Mouse (Mus musculus) liver, adult (tissue): ENCODE results near the gene L1td1.

Experiments
- GATA4 ChIP-seq: IDR thresholded peaks from 2 replicates; pipeline ENCODE4 v1.6.1; 2014; ENCODE audit warnings: mild to moderate bottlenecking, low read length; ENCODE audit not compliant: insufficient replicate concordance

The L1td1 gene

DNA sequence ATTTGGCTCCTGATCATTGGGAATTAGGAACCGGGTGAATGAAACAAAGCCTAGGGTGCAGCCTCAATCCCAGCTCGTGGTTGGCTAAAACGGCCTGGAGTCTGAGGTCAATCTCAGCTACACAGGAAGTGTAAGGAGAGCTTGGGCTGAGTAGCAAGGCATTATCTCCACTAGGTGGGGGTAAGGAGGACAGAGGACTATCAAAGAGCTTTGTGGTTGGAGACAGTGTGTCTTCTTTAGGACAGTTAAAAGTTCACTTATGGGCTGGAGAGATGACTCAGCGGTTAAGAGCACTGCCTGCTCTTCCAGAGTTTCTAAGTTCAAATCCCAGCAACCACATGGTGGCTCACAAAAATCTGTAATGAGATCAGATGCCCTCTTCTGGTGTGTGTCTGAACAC lies 1.1 kb upstream of the L1td1 start:
- no peak for TF ChIP-seq GATA4

DNA sequence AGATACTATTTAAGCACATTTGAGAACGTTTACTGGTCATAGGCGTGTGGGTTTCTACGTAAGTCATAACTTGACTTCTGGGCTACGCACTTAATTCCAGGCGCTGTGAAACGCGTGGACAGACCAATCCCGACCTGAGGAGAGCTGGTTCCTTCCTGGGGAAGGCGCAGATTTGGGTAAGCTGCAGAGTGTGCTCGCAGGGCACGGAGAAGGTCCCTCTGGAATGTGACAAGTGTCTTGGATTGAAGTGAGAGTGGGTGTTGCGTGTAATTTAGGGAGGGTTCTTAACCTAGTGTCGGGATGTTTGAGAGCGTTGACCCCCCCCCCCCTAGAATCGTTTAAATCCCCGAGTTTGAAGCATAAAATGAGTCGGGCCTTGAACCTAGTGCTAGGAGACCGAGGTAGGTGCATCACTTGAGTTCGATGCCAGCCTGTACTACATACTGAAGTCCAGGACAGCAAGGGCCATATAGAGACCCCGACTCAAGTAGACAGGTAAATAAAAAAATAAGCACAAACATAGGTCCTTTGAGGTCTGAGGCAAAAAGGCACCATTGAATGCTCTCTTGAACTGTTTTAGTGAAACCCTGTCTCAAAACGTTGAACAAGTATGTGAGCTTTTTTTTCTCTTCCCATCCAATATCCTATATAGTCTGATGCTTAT lies 893 bp downstream of the L1td1 start:
- TF ChIP-seq GATA4: no peak

DNA sequence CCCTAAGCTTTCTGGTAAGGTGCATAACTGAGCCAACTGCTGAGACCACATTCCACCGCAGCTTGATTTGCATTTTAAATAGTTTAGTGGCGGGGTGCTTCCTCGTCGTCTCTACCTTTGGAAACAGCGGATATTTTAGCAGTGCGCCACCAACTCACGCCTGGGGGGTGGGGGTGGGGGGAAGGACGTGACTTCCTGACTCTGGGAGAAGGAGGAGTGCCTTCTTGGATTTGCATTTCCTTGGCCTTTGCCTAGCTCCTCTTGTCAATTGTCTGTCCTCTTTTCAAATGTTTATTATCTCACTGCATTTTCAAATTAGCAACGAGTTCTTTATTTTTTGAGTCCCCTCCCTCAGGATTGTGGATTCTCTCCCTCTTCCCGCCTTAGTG lies 1.4 kb downstream of the L1td1 start:
- no peak for TF ChIP-seq GATA4

DNA sequence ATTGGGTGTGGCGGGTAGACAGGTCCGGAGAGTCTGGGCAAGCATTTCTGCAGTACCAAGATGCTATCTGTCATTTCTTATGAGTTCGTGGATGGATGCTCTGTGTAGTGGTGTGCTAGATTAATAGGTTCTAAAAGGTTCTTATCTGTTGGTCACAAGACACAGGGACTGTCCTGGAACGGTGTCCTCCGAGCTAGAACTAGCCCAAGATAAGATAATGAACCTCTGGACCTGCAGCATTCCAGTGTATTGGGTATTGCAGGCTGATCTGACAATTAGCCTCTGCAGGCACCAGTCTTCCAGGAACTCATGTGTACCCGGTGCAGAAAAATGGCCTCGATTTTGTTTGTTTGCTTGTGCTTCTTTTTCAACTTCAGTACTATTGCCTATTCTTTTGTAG lies 2.2 kb downstream of the L1td1 start:
- no peak for TF ChIP-seq GATA4

DNA sequence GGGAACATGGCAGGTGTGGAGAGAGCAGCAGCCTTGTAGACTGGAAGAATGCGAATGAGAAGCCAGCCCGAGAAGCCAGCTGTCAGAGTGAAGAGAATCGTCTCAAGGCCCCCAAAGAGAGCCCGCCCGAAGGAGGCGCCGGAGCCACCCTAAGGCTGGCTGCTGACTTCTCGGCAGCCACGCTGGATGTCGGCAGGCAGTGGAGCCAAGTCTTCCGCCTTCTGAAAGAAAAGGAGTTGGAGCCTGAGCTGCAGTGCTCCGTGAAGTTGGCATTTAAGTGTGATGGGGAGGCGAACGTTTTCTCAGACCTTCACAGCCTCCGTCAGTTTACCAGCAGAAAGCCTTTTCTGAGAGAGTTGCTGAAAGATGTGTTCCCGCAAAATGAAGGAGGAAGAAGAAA lies 7.1 kb downstream of the L1td1 start:
- no peak for TF ChIP-seq GATA4

DNA sequence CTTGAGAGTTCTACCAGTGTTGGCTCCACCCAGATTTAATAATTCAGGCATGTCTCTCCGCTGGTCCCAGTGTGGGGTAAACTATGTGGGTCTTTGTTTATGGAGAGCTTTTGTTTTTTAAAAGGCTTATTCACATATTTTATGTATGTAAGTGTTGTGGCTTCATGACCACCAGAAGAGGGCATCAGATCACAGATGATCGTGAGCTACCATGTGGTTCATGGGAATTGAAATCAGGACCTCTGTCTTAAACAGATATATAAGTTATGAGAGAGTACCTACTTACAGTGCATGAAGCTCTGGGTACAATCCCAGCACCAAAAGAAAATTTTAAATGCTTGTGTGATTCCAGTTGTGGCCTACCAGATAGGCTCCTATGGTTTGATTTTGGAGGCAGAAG lies 13.2 kb downstream of the L1td1 start:
- no peak for TF ChIP-seq GATA4

DNA sequence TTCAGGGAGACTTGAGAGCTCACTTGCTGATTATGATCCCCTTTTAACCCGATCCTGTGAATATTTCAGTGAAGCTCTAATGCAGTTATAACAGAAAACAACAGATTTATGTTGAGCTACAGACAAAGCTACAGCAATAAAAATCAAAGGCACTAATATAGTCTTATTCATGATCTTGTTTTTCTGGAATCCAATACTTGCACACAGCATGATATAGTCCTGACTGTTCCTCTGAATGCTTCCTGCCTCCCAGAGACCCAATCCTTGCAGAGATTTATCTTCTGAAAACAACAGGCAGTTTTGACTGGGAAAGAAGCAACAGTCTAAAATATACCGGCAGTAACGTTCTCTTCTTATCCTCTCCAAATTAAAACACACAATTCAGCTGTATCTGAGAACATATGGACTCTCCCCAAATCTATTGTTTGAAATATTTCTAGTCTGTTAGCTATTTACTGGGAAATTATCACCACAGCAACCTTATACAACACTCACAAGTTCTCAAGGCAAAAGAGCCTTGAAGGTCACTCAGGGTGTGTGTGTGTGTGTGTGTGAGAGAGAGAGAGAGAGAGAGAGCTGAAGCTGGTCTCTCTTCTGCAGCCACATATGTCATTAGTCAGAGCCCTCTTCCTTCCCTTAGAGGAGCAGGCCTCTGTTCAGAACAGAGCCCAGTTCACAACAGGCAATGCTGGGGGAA lies 16.8 kb downstream of the L1td1 start:
- no peak for TF ChIP-seq GATA4

DNA sequence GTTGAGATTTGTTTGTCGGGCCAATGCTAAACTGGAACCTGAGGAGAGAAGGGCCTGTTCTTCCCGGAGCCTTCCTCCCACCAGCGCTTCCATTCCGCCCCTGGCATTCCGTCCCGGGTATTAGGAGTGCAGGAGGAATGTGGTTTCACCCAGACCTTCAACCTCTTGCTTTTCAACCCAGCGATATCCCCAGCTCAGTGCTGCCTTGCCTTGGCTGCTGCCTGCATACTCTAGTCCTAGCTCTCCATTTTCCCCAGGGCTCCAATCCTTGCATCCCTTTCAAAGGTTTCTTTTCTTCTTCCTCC lies 17.3 kb downstream of the L1td1 start:
- TF ChIP-seq GATA4: no peak

DNA sequence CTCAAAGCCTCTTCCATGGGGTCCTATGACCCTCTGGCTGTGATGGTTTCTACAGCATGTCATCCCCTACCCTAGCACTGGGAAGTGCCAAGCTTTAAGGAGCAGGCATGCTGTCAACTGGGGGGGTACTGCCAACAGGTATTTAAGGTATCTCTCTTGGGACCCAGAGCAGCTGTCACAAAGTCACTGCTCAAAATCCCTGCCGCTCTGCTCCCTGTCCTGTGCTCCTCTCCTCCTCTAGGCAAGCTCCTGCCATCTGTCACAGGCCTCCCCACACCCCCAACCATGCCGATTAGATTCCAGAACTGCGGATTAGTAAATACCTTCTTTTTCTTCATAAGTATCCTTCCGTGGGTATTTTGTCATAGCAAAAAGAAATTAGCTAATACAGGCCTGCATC lies 27.9 kb downstream of the L1td1 start:
- TF ChIP-seq GATA4: no peak

DNA sequence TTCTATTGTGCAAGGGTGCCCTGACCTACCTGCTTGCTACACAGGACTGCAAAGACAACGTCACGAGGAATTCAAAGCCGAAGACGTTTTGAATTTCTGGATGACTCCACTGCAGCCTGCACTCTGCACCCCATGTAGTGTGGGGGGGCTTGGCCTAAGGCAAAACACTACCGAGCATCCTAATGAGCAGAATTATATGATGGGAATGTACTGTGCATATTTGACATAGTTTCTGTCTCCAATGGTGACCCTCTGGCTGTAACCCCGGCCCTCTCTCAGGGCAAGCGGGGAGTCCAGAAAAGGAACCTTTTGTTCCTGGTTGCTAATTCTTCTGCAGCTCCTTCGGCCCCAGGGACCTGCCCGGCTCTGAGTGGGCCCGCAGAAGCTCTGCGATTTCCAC lies 29.6 kb downstream of the L1td1 start:
- no peak for TF ChIP-seq GATA4

DNA sequence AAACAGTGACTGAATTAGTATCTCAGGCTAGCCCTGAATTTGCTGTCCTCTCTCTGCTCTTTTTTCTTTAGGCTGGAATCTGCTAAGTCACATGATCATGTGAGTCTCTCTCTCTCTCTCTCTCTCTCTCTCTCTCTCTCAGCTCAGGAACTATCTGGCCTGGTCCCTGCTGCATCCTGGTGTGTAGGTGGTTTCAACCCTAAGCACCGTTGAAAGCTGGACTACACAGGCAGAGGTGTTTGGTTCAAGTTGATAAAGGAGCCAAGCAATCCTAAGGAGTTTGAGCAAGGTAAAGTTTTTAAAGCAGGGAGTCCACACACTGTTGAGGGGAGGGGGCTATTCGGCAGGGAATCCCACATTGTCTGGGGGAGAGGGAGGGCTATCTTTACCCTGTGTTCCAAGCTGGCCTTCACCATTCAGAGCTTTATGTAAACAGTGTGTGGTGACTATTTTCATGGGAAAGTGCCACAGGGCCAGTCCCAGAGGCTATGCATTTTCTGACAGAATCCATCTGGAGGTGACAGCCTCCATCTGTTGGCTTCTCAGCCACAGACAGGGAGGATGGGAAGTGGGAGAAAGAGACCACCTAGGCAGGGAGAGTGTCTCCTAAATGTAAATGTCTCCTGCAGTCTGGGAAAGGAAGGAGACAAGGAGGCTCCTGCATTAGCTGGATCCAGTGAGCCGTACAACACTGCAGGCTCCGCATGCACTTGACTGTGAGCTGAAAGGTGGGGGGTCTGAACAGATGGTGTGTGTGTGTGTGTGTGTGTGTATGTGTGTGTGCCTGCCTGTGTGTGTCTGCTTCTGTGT lies 31.7 kb downstream of the L1td1 start:
- no peak for TF ChIP-seq GATA4

DNA sequence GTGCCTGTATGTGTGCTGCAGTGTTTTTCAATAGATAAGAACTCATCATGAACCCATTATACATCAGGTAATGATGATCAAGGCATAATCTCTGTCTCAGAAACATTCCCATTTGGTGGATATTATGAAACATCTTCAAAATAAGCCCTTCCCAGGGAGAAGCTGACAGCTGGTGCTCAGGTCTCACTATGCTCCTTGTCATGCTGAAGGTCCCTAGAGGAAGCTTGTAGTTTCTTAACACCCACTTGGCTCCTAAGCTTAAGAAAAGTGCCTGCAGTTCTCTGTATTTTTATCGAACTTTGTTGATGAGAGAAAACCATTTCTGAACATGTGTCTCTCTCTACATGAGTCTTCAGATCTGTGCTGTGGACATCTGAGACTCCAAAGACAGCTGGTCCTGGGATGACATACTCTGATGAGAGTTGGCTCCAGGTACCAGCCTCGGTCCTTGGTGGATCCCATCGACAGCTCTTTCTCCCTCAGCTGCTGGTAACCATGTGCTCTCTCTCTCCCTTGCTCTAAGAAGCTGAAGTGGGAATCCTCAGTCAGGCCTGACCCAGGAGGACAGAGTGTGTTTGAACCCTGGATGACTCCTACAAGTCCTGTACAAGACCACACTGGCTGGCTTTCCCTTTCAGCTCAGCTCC lies 32.5 kb downstream of the L1td1 start:
- no peak for TF ChIP-seq GATA4

DNA sequence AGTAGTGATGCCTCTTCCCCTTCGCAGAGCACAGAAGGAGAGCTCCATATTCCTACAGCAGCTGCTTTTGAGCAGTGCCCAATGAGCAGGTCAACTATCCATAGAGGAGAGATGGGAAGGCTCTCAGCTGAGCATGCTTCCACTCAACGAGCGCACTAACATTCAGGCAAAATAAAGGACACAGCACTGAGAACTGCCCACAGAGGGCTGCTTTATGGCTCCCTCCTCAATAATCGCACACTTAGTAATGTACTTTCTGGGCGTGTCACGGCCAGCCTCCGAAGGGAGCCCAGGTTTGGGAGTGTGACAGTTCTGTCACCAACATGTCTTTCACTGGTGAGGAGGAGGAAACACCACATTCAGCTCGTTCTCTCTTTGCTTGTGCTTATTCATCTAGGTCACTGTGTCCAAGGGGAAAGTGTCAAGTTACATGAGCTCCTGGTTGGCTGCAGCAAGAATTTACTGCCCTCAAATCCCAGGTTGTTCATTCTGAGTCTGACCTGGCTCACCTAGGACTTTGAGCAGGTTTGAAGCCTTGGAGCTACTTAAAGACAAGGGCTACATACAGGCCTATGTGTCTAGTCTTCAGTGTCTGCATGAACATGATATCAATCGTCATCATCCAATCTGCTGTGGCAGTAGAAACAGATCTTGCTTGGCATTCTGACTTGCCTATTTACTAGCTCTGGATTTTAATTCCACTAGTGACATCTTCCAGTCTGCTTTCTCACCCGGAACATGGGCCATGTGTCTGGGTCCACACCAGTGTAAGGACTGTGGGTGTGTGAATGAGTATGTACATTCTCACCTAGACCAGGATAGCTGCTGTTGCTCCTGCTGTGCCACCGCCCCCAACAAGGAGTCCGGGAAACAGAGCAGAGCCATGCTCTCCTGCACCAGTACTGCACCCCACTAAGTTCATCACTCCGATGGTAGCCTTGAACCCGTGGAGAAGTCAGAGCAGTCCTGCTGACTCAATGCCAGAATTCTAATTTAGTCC lies 40.9 kb downstream of the L1td1 start:
- TF ChIP-seq GATA4: no peak

DNA sequence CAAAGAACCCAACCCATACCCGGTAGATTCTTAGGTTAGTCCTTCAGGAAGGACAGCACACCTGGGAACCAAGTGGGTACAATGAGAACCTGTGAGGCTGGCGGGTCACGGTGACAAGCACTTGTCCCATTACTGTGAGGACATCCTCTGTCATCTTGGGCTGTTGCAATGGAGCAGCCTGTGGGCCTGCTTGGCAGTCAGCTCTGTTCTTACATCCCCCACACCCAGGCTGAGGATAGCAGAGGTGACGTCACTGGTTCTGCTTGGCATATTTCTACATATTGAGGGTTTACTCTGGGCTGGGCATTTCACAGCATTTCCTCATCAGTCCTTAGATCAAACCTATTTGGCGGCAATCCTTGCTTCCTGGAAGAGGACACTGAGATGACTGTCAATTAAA lies 47.3 kb downstream of the L1td1 start:
- TF ChIP-seq GATA4: no peak
